Mouse (Mus musculus): ENCODE data around the gene Insr. TPM values are rescaled to one million over a fixed set of nuclear protein-coding genes. Genes with fewer than 3 reads are reported as not detected.
"Not testable (repeated sequence)": the region's sequence is repeated elsewhere in the genome, so short reads cannot be mapped to it uniquely, and the experiment has no call there.

Insr gene
- polyA plus RNA-seq, 1 experiment from 2014 or later: 40.3 TPM

GRCm38 (mm10) chr8:3179930-3180329 lies 99.5 kb downstream of the Insr start:
- WGBS: 77% methylated on average over 1 of the region's 1 CpGs
- H3K4me1 ChIP-seq (replicated peaks; ENCODE audit: control insufficient read depth, insufficient read depth, low read length): no peaks in the 10 kb centered on the region
- H3K27ac ChIP-seq (ENCODE audit: low read depth, low read length): no peak overlapping the region
- H3K9ac ChIP-seq (ENCODE audit: low read length): no peak overlapping the region
- ATAC-seq (replicated peaks; ENCODE audit: low FRiP score): no peak
- no peak overlapping the region for H3K4me2 ChIP-seq (ENCODE audit: low read depth, low read length, severe bottlenecking)
- no peak for DNase-seq (ENCODE audit: low spot score)
- peaks cover 8% of the 10 kb centered on the region; the same call in 1 of the 2 replicates for H3K9me3 ChIP-seq (ENCODE audit: control insufficient read depth, low read length)
- no peak overlapping the region for H3K4me3 ChIP-seq (ENCODE audit: low read depth, low read length)
- H3K36me3 ChIP-seq (ENCODE audit: control insufficient read depth, insufficient read depth, low read length): peaks cover 5% of the 10 kb centered on the region
- no peaks in the 10 kb centered on the region for H3K27me3 ChIP-seq (ENCODE audit: control insufficient read depth, insufficient read depth, low read length)

DNA sequence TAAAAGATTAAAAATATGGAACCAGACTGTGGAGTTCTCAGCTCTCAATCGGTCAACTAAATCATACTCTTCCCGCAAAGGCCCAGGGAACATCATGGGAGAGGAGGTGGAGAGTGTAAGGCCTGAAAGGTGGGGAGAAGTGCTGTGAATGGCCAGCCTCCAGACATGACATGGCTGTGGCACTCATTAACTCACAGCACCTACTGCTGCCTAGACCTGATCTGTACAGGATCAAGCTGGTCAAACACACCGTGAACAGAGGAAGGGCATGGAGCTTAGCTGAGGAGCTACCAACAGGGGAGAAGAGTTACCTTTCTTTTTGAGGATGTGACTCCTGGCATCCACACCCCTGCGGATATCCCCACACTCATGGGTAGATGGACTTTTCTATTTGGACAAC lies 102.0 kb downstream of the Insr start:
- Histone ChIP-seq H3K4me2 (ENCODE audit: low read depth, low read length, severe bottlenecking) (no peak overlapping the region), H3K4me3 (ENCODE audit: low read depth, low read length) (no peak overlapping the region), H3K9me3 (ENCODE audit: control insufficient read depth, low read length) (peaks cover 8% of the 10 kb centered on the region; the same call in 1 of the 2 replicates), H3K9ac (ENCODE audit: low read length) (no peak overlapping the region), H3K27ac (ENCODE audit: low read depth, low read length) (no peak overlapping the region), H3K36me3 (ENCODE audit: control insufficient read depth, insufficient read depth, low read length) (peaks cover 7% of the 10 kb centered on the region), H3K4me1 (replicated peaks; ENCODE audit: control insufficient read depth, insufficient read depth, low read length) (no peaks in the 10 kb centered on the region), H3K27me3 (ENCODE audit: control insufficient read depth, insufficient read depth, low read length) (no peaks in the 10 kb centered on the region)
- DNase-seq (ENCODE audit: low spot score) (no peak), ATAC-seq (replicated peaks; ENCODE audit: low FRiP score) (no peak)
- WGBS: 95% methylated on average over 4 of the region's 4 CpGs

GRCm38 (mm10) chr8:3172246-3172645 lies 107.2 kb downstream of the Insr start:
- 94% methylated on average over 1 of the region's 1 CpGs for WGBS
- no peaks in the 10 kb centered on the region for H3K4me1 ChIP-seq (replicated peaks; ENCODE audit: control insufficient read depth, insufficient read depth, low read length)
- H3K9ac ChIP-seq (ENCODE audit: low read length): no peak overlapping the region
- peaks cover 8% of the 10 kb centered on the region; the same call in 1 of the 2 replicates for H3K9me3 ChIP-seq (ENCODE audit: control insufficient read depth, low read length)
- DNase-seq (ENCODE audit: low spot score) (no peak), ATAC-seq (replicated peaks; ENCODE audit: low FRiP score) (no peak)
- H3K4me2 ChIP-seq (ENCODE audit: low read depth, low read length, severe bottlenecking): no peak overlapping the region
- no peaks in the 10 kb centered on the region for H3K27me3 ChIP-seq (ENCODE audit: control insufficient read depth, insufficient read depth, low read length)
- no peak overlapping the region for H3K4me3 ChIP-seq (ENCODE audit: low read depth, low read length)
- no peak overlapping the region for H3K27ac ChIP-seq (ENCODE audit: low read depth, low read length)
- H3K36me3 ChIP-seq (ENCODE audit: control insufficient read depth, insufficient read depth, low read length): peaks cover 9% of the 10 kb centered on the region

GRCm38 (mm10) chr8:3146506-3146905 lies 132.9 kb downstream of the Insr start:
- Histone ChIP-seq H3K27me3 (ENCODE audit: control insufficient read depth, insufficient read depth, low read length) (no peaks in the 10 kb centered on the region), H3K36me3 (ENCODE audit: control insufficient read depth, insufficient read depth, low read length) (no peaks in the 10 kb centered on the region), H3K4me3 (ENCODE audit: low read depth, low read length) (no peak overlapping the region), H3K4me2 (ENCODE audit: low read depth, low read length, severe bottlenecking) (no peak overlapping the region), H3K9me3 (ENCODE audit: control insufficient read depth, low read length) (no peaks in the 10 kb centered on the region; the same call in 1 of the 2 replicates), H3K27ac (ENCODE audit: low read depth, low read length) (no peak overlapping the region), H3K9ac (ENCODE audit: low read length) (no peak overlapping the region), H3K4me1 (replicated peaks; ENCODE audit: control insufficient read depth, insufficient read depth, low read length) (no peaks in the 10 kb centered on the region)
- WGBS: 88% methylated on average over 1 of the region's 1 CpGs
- DNase-seq (ENCODE audit: low spot score) (no peak), ATAC-seq (replicated peaks; ENCODE audit: low FRiP score) (no peak)

GRCm38 (mm10) chr8:3100416-3100815 lies 179.0 kb downstream of the Insr start:
- H3K27me3 ChIP-seq (ENCODE audit: control insufficient read depth, insufficient read depth, low read length); H3K9me3 ChIP-seq (ENCODE audit: control insufficient read depth, low read length); H3K4me1 ChIP-seq (replicated peaks; ENCODE audit: control insufficient read depth, insufficient read depth, low read length); H3K9ac ChIP-seq (ENCODE audit: low read length); H3K27ac ChIP-seq (ENCODE audit: low read depth, low read length); H3K4me2 ChIP-seq (ENCODE audit: low read depth, low read length, severe bottlenecking); DNase-seq (ENCODE audit: low spot score); H3K36me3 ChIP-seq (ENCODE audit: control insufficient read depth, insufficient read depth, low read length); H3K4me3 ChIP-seq (ENCODE audit: low read depth, low read length); ATAC-seq (replicated peaks; ENCODE audit: low FRiP score): not testable (repeated sequence)
- 87% methylated on average over 5 of the region's 5 CpGs for WGBS

Small RNA genes lying within 50 kb of the gene (microRNA-seq; reads per million reads assigned to microRNA genes)
- gene Gm25775 (ENCODE audit: insufficient number of aligned reads): not detected

Other genes with a start within 250 kb of the Insr start
- not detected in 2 replicates for gene A430078G23Rik, start 73.8 kb upstream of the Insr start, polyA plus RNA-seq (2014; fragmentation: Nextera tagmentation; extraction: Ambion mirVana)
- 10.4 and 12.3 TPM in 2 replicates for gene Arhgef18, start 113.4 kb upstream of the Insr start, polyA plus RNA-seq (2014; fragmentation: Nextera tagmentation; extraction: Ambion mirVana)
- 2.9 and 3.8 TPM in 2 replicates for gene Pex11g, start 188.1 kb upstream of the Insr start, polyA plus RNA-seq (2014; fragmentation: Nextera tagmentation; extraction: Ambion mirVana)
- 0.33 TPM in 1 of 2 replicates, not detected in the other for gene Tex45, start 191.2 kb upstream of the Insr start, polyA plus RNA-seq (2014; fragmentation: Nextera tagmentation; extraction: Ambion mirVana)
- 34.1 and 35.1 TPM in 2 replicates for gene Zfp358, start 213.5 kb upstream of the Insr start, polyA plus RNA-seq (2014; fragmentation: Nextera tagmentation; extraction: Ambion mirVana)
- gene Mcoln1, start 220.8 kb upstream of the Insr start, polyA plus RNA-seq (2014; fragmentation: Nextera tagmentation; extraction: Ambion mirVana): 56.6 and 56.7 TPM in 2 replicates
- 19.2 and 25.0 TPM in 2 replicates for gene Pnpla6, start 235.8 kb upstream of the Insr start, polyA plus RNA-seq (2014; fragmentation: Nextera tagmentation; extraction: Ambion mirVana)